Mouse (Mus musculus) cerebellum, adult 9-11 months (tissue): ENCODE results near the gene Stambp.
A peak's percentile ranks its signal among the peaks of the same experiment; 100 is the strongest.

Experiments
- DNase-seq: peaks from one replicate; pipeline ENCODE4 v3.0.0; 2022

The Stambp gene

GRCm38 (mm10) chr6:83500462-83500861, 72.1 kb downstream of the Stambp start:
- DNase-seq, result no peak

GRCm38 (mm10) chr6:83499078-83499477, 73.5 kb downstream of the Stambp start:
- DNase-seq, result no peak

GRCm38 (mm10) chr6:83496753-83497710, 75.5 kb downstream of the Stambp start:
- DNase-seq, result peak; percentile 34

- peak; percentile 68 for DNase-seq
These were observed 76.3 kb downstream of the Stambp start for GRCm38 (mm10) chr6:83496009-83496752.
